Mouse (Mus musculus) liver, embryonic 16.5 days (tissue): ENCODE measurements around the gene Lypd1. TPM values are rescaled to one million over a fixed set of nuclear protein-coding genes. Genes with fewer than 3 reads are reported as not detected.

ENCODE experiments used
- ATAC-seq: fragments of 200-750 bp; cut with Nextera tagmentation; 2 replicates; pipeline ENCODE4 v1.8.0; 2017; ENCODE audit warnings: low read depth, mild to moderate bottlenecking, moderate number of reproducible peaks, moderate library complexity
- H3K27ac ChIP-seq: fragments of 300-500 bp; sonication (generic); 2 replicates; pipeline ENCODE4 v1.5.1; 2014; ENCODE audit warnings: mild to moderate bottlenecking, low read length
- H3K27me3 ChIP-seq: fragments of 300-500 bp; sonication (generic); 2 replicates; pipeline ENCODE4 v1.6.1; 2014; ENCODE audit warnings: low read depth, low read length, mixed read lengths; ENCODE audit not compliant: control insufficient read depth, insufficient read depth
- H3K36me3 ChIP-seq: fragments of 300-500 bp; sonication (generic); 2 replicates; pipeline ENCODE4 v1.6.1; 2014; ENCODE audit warnings: mild to moderate bottlenecking; ENCODE audit not compliant: control insufficient read depth, insufficient read depth
- H3K4me1 ChIP-seq: fragments of 300-500 bp; sonication (generic); 2 replicates; pipeline ENCODE4 v1.6.1; 2014; ENCODE audit warnings: low read depth, low read length, mixed read lengths; ENCODE audit not compliant: control insufficient read depth
- H3K4me2 ChIP-seq: fragments of 300-500 bp; sonication (generic); 2 replicates; pipeline ENCODE4 v1.6.1; 2014; ENCODE audit warnings: low read depth, low read length, mixed read lengths
- H3K4me3 ChIP-seq: fragments of 300-500 bp; sonication (generic); 2 replicates; pipeline ENCODE4 v1.5.1; 2014; ENCODE audit warnings: low read depth, mild to moderate bottlenecking, low read length
- H3K9ac ChIP-seq: fragments of 300-500 bp; sonication (generic); 2 replicates; pipeline ENCODE4 v1.6.1; 2014; ENCODE audit warnings: low read depth, low read length
- H3K9me3 ChIP-seq: fragments of 300-500 bp; sonication (generic); replicated peaks from 2 replicates; pipeline ENCODE4 v1.6.1; 2016; ENCODE audit warnings: low read length; ENCODE audit not compliant: control insufficient read depth
- WGBS: fragments of 180-500 bp; shearing (Covaris S2); extraction: QIAGEN DNeasy Blood & Tissue Kit; methylation state at CpG from one replicate; pipeline ENCODE4 v1.1.7; 2014; ENCODE audit not compliant: insufficient replicate concordance; 5-methylcytosine and 5-hydroxymethylcytosine counted together
- polyA plus RNA-seq: library from polyadenylated mRNA; unstranded; fragments of >200 nt; fragmentation: Nextera tagmentation; extraction: Ambion mirVana; gene quantifications from 2 replicates; pipeline ENCODE4 v1.2.1, GENCODE M21; 2015

Gene Lypd1
- polyA plus RNA-seq, 1 experiment from 2014 or later, result 0.80 TPM

DNA sequence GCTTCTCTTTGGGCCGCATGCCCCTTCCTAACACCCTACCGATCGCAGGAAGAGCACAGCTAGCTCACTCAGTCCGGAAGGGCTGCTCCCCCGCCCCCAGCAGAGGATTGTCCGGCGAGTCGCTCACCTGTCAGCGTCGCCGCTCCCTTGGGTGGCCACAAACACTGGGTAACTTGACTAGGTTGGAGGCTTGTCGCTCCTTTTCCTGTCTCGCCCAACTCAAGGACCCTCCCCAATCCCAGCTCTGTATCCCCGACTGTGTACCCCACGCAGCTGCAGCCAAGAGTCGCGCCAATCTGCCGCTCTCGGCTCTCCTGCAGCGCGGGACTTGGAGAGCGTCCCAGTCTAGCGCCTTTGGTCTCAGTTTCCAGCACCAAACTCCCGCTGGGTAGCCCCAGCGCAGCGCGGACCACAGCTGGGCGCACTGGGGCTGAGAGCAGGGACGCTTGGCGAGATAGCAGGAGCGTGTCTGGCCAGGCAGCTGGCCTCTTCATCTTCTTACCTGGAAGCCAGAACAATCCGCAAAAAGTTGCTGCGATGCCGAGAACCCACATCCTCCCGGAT is 1.5 kb downstream of the Lypd1 start:
- 0 out of 2 replicates have a peak, but pooled peaks have one; percentile 21 for ATAC-seq
- WGBS, result under 1% methylated on average over 35 of the region's 35 CpGs

DNA sequence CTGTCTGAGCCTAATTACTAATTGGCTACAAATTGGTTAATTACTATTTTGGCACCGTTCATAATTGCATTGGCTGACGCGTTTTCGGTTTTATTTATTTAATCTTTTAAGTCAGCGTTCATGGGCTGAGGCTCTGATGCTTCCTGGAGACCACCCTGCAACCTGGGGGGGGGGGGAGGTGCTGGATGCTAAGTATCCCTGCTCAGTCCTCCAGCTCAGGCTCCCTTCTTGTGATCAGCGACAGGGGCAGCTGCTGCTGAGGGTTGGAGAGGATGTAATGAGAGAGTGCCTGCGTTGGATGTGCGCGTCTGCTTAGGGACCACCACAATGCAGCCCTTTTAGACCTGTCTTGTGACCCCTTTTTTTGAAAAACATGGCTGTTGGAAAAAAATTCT is 2.0 kb downstream of the Lypd1 start:
- H3K27ac ChIP-seq, result no peak overlapping the region

More for the DNA sequence above, 1.5 kb downstream of the Lypd1 start:
- Histone ChIP-seq H3K27me3 (peaks cover 33% of the 10 kb centered on the region), H3K9me3 (no peaks in the 10 kb centered on the region), H3K4me2 (peak overlapping the region; percentile 64), H3K4me3 (peak overlapping the region; percentile 47), H3K27ac (no peak overlapping the region), H3K9ac (no peak overlapping the region), H3K4me1 (no peaks in the 10 kb centered on the region; the same call in 1 of the 2 replicates), H3K36me3 (no peaks in the 10 kb centered on the region)

GRCm38 (mm10) chr1:125910211-125910870 is 2.6 kb downstream of the Lypd1 start:
- Histone ChIP-seq H3K36me3 (no peaks in the 10 kb centered on the region), H3K4me3 (no peak overlapping the region), H3K9me3 (no peaks in the 10 kb centered on the region), H3K9ac (no peak overlapping the region), H3K4me1 (no peaks in the 10 kb centered on the region; the same call in 1 of the 2 replicates), H3K27me3 (peaks cover 33% of the 10 kb centered on the region), H3K27ac (no peak overlapping the region), H3K4me2 (no peak overlapping the region)
- no peak for ATAC-seq
- WGBS, result 13% methylated on average over 14 of the region's 14 CpGs

More for the DNA sequence above, 2.0 kb downstream of the Lypd1 start:
- H3K9me3 ChIP-seq, result no peaks in the 10 kb centered on the region
- WGBS, result 1% methylated on average over 9 of the region's 9 CpGs
- peaks cover 33% of the 10 kb centered on the region for H3K27me3 ChIP-seq
- no peak for ATAC-seq
- peak overlapping the region; percentile 64; the same call in 1 of the 2 replicates for H3K4me2 ChIP-seq
- no peak overlapping the region for H3K9ac ChIP-seq
- peak overlapping the region; percentile 47 for H3K4me3 ChIP-seq
- H3K36me3 ChIP-seq, result no peaks in the 10 kb centered on the region
- H3K4me1 ChIP-seq, result no peaks in the 10 kb centered on the region; the same call in 1 of the 2 replicates

- Histone ChIP-seq H3K27me3 (no peaks in the 10 kb centered on the region), H3K36me3 (no peaks in the 10 kb centered on the region), H3K4me1 (no peaks in the 10 kb centered on the region), H3K27ac (no peak overlapping the region), H3K4me2 (no peak overlapping the region), H3K9ac (no peak overlapping the region), H3K9me3 (no peaks in the 10 kb centered on the region), H3K4me3 (no peak overlapping the region)
- no peak for ATAC-seq
- WGBS, result 70% methylated on average over 9 of the region's 9 CpGs
Observed at GRCm38 (mm10) chr1:125893158-125893557, 19.7 kb downstream of the Lypd1 start.

DNA sequence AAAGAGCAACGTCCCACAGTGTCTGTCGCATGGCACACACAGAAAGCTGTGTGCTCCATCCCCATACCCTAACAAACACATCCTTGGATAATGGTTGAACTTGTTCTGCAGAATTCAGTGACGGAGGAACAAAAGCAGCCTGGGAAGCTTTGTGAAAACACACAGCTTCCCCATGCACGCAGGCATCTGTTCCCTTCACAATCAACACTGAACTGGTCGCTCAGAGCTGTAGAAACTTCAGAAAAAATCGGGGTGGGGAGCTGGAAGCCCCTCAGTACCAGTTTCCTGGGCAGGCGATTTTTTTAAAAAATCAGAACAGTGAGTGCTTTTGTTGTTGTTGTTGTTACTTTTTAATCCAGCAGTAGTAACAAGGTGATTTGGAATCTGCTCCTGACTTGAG is 42.8 kb downstream of the Lypd1 start:
- Histone ChIP-seq H3K4me3 (no peak overlapping the region), H3K9me3 (no peaks in the 10 kb centered on the region), H3K4me2 (no peak overlapping the region), H3K36me3 (no peaks in the 10 kb centered on the region), H3K4me1 (no peaks in the 10 kb centered on the region), H3K9ac (no peak overlapping the region), H3K27me3 (no peaks in the 10 kb centered on the region), H3K27ac (no peak overlapping the region)
- ATAC-seq, result no peak
- 41% methylated on average over 7 of the region's 7 CpGs for WGBS

DNA sequence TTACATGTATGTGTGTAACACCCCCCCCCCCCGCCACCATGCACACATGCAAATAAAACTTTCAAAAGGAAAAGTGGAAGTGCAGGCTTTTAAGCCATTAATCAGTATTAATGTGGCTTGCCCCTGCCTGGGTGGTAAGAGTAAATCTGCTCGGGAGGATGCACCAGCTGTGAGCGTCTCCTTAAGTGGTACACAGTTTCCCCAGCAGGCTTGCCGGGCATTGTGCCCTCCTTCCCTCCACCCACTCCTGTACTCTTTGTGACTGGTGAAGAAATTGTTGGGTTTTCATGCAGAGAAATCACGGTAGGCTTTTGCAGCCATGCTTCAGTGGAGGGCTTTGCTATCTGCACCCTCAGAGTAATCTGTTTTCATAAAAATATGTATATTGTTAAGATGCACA is 54.3 kb downstream of the Lypd1 start:
- Histone ChIP-seq H3K9ac (no peak overlapping the region), H3K4me3 (no peak overlapping the region), H3K4me1 (no peaks in the 10 kb centered on the region), H3K9me3 (no peaks in the 10 kb centered on the region), H3K4me2 (no peak overlapping the region), H3K27ac (no peak overlapping the region), H3K36me3 (no peaks in the 10 kb centered on the region), H3K27me3 (no peaks in the 10 kb centered on the region)
- 54% methylated on average over 5 of the region's 5 CpGs for WGBS
- no peak for ATAC-seq

- Histone ChIP-seq H3K27ac (no peak overlapping the region), H3K4me1 (no peaks in the 10 kb centered on the region), H3K36me3 (no peaks in the 10 kb centered on the region), H3K9me3 (no peaks in the 10 kb centered on the region), H3K4me2 (no peak overlapping the region), H3K27me3 (no peaks in the 10 kb centered on the region), H3K9ac (no peak overlapping the region), H3K4me3 (no peak overlapping the region)
- WGBS, result 20% methylated on average over 5 of the region's 5 CpGs
- ATAC-seq, result no peak
Observed at GRCm38 (mm10) chr1:125854646-125855045, 58.3 kb downstream of the Lypd1 start.

GRCm38 (mm10) chr1:125839746-125840392 is 73.0 kb downstream of the Lypd1 start:
- Histone ChIP-seq H3K4me1 (no peaks in the 10 kb centered on the region), H3K27me3 (no peaks in the 10 kb centered on the region), H3K9me3 (no peaks in the 10 kb centered on the region), H3K4me3 (no peak overlapping the region), H3K4me2 (no peak overlapping the region), H3K9ac (no peak overlapping the region), H3K27ac (no peak overlapping the region), H3K36me3 (no peaks in the 10 kb centered on the region)
- 61% methylated on average over 13 of the region's 13 CpGs for WGBS
- ATAC-seq, result no peak

GRCm38 (mm10) chr1:125837507-125837906 is 75.4 kb downstream of the Lypd1 start:
- peak; percentile 60; the same call in 1 of the 2 replicates for ATAC-seq
- Histone ChIP-seq H3K4me2 (no peak overlapping the region), H3K27me3 (no peaks in the 10 kb centered on the region), H3K4me1 (no peaks in the 10 kb centered on the region), H3K9ac (no peak overlapping the region), H3K9me3 (no peaks in the 10 kb centered on the region), H3K36me3 (no peaks in the 10 kb centered on the region), H3K4me3 (no peak overlapping the region), H3K27ac (no peak overlapping the region)
- WGBS, result 42% methylated on average over 1 of the region's 1 CpGs
